Mouse (Mus musculus): Measurements from ENCODE around the gene Uqcrc2. TPM values are rescaled to one million over a fixed set of nuclear protein-coding genes. Genes with fewer than 3 reads are reported as not detected.

Uqcrc2 gene
- total and polyA plus RNA-seq, 2 experiments from 2014 or later: 751 to 812 TPM

DNA sequence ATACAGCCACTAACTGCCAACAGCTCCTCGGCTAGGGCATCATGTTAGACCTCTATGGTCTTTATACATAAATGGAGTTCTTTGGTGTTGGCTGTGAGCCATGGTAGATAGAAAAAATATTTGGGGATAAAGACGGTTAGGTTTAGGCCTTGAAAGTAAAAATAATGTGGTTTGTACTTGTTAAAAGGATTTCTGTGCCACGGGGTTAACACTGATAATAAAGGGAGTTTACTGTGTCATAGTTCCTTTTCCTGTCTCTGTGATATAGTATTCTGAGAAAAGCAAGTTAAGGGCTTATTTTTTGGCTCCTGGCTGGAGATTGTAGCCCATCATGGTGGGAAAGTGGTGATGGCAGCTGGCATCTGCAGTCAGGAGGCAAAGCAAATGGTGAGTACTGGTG is 68.9 kb downstream of the Uqcrc2 start:
- Histone ChIP-seq H3K9me3 (replicated peaks; ENCODE audit: control insufficient read depth, low read length) (no peaks in the 10 kb centered on the region), H3K9ac (replicated peaks; ENCODE audit: low read depth, low read length) (no peak overlapping the region), H3K27ac (ENCODE audit: low read depth) (no peak overlapping the region), H3K27me3 (ENCODE audit: control insufficient read depth, insufficient read depth, low read length) (no peaks in the 10 kb centered on the region), H3K4me3 (ENCODE audit: low read depth, low read length) (no peak overlapping the region), H3K4me1 (ENCODE audit: control insufficient read depth, insufficient read depth) (peaks cover 3% of the 10 kb centered on the region; the same call in 1 of the 2 replicates), H3K4me2 (ENCODE audit: low read depth, low read length) (no peak overlapping the region), H3K36me3 (replicated peaks; ENCODE audit: control insufficient read depth, insufficient read depth, low read length) (no peaks in the 10 kb centered on the region)
- ATAC-seq (ENCODE audit: insufficient read depth, low read depth) (no peak), DNase-seq (ENCODE audit: low spot score) (no peak)
- WGBS: 37% methylated on average over 3 of the region's 3 CpGs
- no peak for TF ChIP-seq EP300 (IDR thresholded peaks at IDR 0.05; ENCODE audit: low read depth)
- TF ChIP-seq CTCF (IDR thresholded peaks at IDR 0.05; ENCODE audit: low read depth): no peak

Other genes starting within 250 kb of the Uqcrc2 start
- not detected in 2 replicates for gene Abca16, start 225.5 kb upstream of the Uqcrc2 start, total RNA-seq (2014; rRNA removed; ENCODE audit: low replicate concordance)
- not detected in 2 replicates for gene Abca16, start 225.5 kb upstream of the Uqcrc2 start, polyA plus RNA-seq (2015; fragmentation: Nextera tagmentation; extraction: Ambion mirVana)
- not detected in 2 replicates for gene Pdzd9, start 35.2 kb downstream of the Uqcrc2 start, total RNA-seq (2014; rRNA removed; ENCODE audit: low replicate concordance)
- 0.37 and 0.44 TPM in 2 replicates for gene Pdzd9, start 35.2 kb downstream of the Uqcrc2 start, polyA plus RNA-seq (2015; fragmentation: Nextera tagmentation; extraction: Ambion mirVana)
- gene Mosmo, start 42.4 kb downstream of the Uqcrc2 start, total RNA-seq (2014; rRNA removed; ENCODE audit: low replicate concordance): 17.4 and 51.1 TPM in 2 replicates
- gene Mosmo, start 42.4 kb downstream of the Uqcrc2 start, polyA plus RNA-seq (2015; fragmentation: Nextera tagmentation; extraction: Ambion mirVana): 9.9 and 11.7 TPM in 2 replicates
- 0.04 and 2.2 TPM in 2 replicates for gene Vwa3a, start 104.1 kb downstream of the Uqcrc2 start, total RNA-seq (2014; rRNA removed; ENCODE audit: low replicate concordance)
- gene Vwa3a, start 104.1 kb downstream of the Uqcrc2 start, polyA plus RNA-seq (2015; fragmentation: Nextera tagmentation; extraction: Ambion mirVana): 0.85 and 1.1 TPM in 2 replicates
- gene Gm5737, start 177.2 kb downstream of the Uqcrc2 start, total RNA-seq (2014; rRNA removed; ENCODE audit: low replicate concordance): not detected in 2 replicates
- not detected in 2 replicates for gene Gm5737, start 177.2 kb downstream of the Uqcrc2 start, polyA plus RNA-seq (2015; fragmentation: Nextera tagmentation; extraction: Ambion mirVana)
- 31.9 and 48.2 TPM in 2 replicates for gene Eef2k, start 207.7 kb downstream of the Uqcrc2 start, total RNA-seq (2014; rRNA removed; ENCODE audit: low replicate concordance)
- gene Eef2k, start 207.7 kb downstream of the Uqcrc2 start, polyA plus RNA-seq (2015; fragmentation: Nextera tagmentation; extraction: Ambion mirVana): 22.7 and 23.6 TPM in 2 replicates